Mouse (Mus musculus): Measurements from ENCODE around the gene Notch4. TPM values are rescaled to one million over a fixed set of nuclear protein-coding genes. Genes with fewer than 3 reads are reported as not detected.

Notch4 gene
- polyA plus RNA-seq (2014; fragmentation: Illumina TruSeq; extraction: RNeasy Lipid Tissue Mini Kit (QIAGEN cat#74804); ENCODE audit: low read depth, low replicate concordance) = 0.76 TPM

DNA sequence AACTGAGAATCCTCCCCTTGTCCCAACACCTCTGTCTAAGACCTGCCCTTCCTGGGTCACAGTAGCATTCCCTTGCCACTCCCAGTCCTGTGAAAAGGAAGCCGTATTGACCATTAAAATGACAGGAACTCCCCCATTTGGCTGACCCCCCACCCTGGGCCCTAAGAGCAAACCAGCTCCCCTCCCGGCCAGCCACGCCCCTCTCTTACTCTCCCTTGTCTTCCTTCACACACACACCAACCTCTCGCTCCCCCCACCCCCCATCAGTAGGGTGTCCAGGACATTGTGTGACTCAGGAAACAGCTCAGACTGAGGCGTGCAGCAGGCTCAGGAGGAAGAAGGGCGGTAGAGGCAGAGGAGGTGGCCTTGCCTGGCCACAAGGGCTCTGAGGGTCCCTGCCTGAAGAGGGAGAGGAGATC is at the start of gene Notch4:
TSS of gene Notch4 (plus strand) at position 266 of the 419 bp plus-strand sequence.

GRCm38 (mm10) chr17:34517252-34517651 is 46.8 kb upstream of the Notch4 start, which contains the start of gene Btnl6:
Gene Btnl6 (minus strand): TSS chr17:34517352.

GRCm38 (mm10) chr17:34589681-34590101 is 25.6 kb downstream of the Notch4 start, which contains the start of gene Gpsm3:
Gene Gpsm3 (plus strand): TSS chr17:34589806.

DNA sequence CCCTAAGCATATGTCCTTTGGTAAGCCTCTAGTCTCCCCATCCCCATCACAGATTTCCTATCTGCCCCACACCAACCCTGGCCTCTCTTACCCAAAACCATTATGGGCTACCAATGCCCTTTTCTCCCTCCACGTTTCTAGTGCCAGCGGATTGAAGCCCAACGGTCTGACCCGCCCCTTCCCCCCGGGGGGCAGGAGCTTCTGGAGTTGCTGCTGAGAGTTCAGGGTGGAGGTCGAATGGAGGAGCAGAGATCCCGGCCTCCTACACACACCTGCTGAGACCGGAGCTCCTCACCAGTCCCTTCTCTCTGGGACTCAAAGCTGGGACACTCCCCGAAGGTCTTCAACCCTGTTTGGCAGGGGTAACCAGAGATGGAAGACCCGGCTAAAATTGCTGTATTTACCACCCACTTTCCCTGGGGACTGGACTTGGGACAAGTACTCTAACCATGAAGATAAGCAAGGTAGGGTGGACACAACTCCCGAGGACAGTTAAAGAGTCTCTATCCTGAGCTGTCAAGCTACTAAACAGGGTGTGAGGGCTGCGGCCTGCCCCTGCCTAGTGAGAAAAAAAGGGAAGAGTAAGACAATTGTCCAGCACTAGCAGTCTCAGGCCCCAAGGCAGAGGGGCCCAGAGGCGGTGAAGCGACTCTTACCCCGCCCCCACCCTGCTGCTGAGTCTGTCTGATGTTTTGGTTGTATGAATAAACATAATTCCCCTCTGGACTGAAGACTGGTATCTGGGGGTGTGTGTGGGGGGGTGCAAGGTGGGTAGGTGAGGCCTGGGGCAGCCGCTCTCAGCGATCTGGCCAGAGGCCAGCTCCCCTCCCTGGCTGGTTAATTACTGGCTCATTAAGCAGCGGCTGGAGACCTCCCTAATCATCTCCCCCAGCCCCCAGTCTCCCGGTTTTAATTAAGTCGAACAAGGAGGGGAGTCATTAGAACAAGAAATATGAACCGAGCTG is 27.2 kb downstream of the Notch4 start, which contains the start of gene Pbx2:
TSS of gene Pbx2 (plus strand) at position 238 of the 965 bp plus-strand sequence.

DNA sequence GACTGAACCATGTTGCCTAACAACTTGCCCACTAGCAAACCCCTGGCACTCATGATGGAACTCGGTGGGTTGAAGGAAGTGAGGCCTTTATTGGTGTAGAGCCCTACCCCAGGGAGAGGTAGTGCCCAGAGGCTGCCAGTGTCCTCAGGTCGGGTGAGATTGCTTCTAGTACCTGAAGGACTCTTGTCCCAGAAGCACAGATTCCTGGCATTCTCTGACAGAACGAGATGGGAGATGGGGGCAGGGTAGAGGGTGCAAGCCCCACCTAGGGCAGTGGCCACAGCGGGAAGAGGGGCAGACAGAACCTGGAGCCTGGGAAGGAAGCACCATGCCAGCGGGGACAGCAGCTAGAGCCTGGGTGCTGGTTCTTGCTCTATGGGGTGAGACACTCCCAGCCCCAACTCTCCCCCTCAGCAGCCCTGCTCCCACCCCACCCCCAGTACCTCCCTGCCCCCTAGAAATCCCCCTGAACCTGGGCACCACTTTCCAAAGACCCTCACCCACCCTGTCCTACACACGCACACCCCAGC is 33.6 kb downstream of the Notch4 start, which contains the start of gene Ager:
TSS of gene Ager (plus strand) at position 297 of the 530 bp plus-strand sequence.

GRCm38 (mm10) chr17:34603375-34604060 is 39.5 kb downstream of the Notch4 start, which contains the start of gene Rnf5:
Gene Rnf5 (minus strand): TSS chr17:34603690.

GRCm38 (mm10) chr17:34604061-34604508 is 40.0 kb downstream of the Notch4 start, which contains the start of gene Agpat1:
Gene Agpat1 (plus strand): TSS chr17:34604262.

GRCm38 (mm10) chr17:34615871-34616270 is 51.8 kb downstream of the Notch4 start, which contains the start of gene Egfl8:
Gene Egfl8 (minus strand): TSS chr17:34615971.

GRCm38 (mm10) chr17:34627943-34628643 is 64.0 kb downstream of the Notch4 start, which contains the start of gene Ppt2:
Gene Ppt2 (minus strand): TSS chr17:34628510.

GRCm38 (mm10) chr17:34629221-34629751 is 65.2 kb downstream of the Notch4 start, which contains the start of gene Prrt1:
Gene Prrt1 (plus strand): TSS chr17:34629533.

Other genes with a start within 250 kb of the Notch4 start
- gene H2-Eb2, start 238.6 kb upstream of the Notch4 start, polyA plus RNA-seq (2014; fragmentation: Illumina TruSeq; extraction: RNeasy Lipid Tissue Mini Kit (QIAGEN cat#74804); ENCODE audit: low read depth, low replicate concordance) = 5.7 TPM
- 1.0 TPM for gene Btnl2, start 209.4 kb upstream of the Notch4 start, polyA plus RNA-seq (2014; fragmentation: Illumina TruSeq; extraction: RNeasy Lipid Tissue Mini Kit (QIAGEN cat#74804); ENCODE audit: low read depth, low replicate concordance)
- gene Btnl1, start 187.1 kb upstream of the Notch4 start, polyA plus RNA-seq (2014; fragmentation: Illumina TruSeq; extraction: RNeasy Lipid Tissue Mini Kit (QIAGEN cat#74804); ENCODE audit: low read depth, low replicate concordance) = 27.9 TPM
- 2.1 TPM for gene BC051142, start 165.4 kb upstream of the Notch4 start, polyA plus RNA-seq (2014; fragmentation: Illumina TruSeq; extraction: RNeasy Lipid Tissue Mini Kit (QIAGEN cat#74804); ENCODE audit: low read depth, low replicate concordance)
- 33.2 TPM for gene Btnl4, start 87.0 kb upstream of the Notch4 start, polyA plus RNA-seq (2014; fragmentation: Illumina TruSeq; extraction: RNeasy Lipid Tissue Mini Kit (QIAGEN cat#74804); ENCODE audit: low read depth, low replicate concordance)
- gene Btnl6, start 46.9 kb upstream of the Notch4 start, polyA plus RNA-seq (2014; fragmentation: Illumina TruSeq; extraction: RNeasy Lipid Tissue Mini Kit (QIAGEN cat#74804); ENCODE audit: low read depth, low replicate concordance) = 80.8 TPM
- 1.6 TPM for gene Gpsm3, start 25.5 kb downstream of the Notch4 start, polyA plus RNA-seq (2014; fragmentation: Illumina TruSeq; extraction: RNeasy Lipid Tissue Mini Kit (QIAGEN cat#74804); ENCODE audit: low read depth, low replicate concordance)
- gene Pbx2, start 27.0 kb downstream of the Notch4 start, polyA plus RNA-seq (2014; fragmentation: Illumina TruSeq; extraction: RNeasy Lipid Tissue Mini Kit (QIAGEN cat#74804); ENCODE audit: low read depth, low replicate concordance) = 21.6 TPM
- gene Ager, start 33.6 kb downstream of the Notch4 start, polyA plus RNA-seq (2014; fragmentation: Illumina TruSeq; extraction: RNeasy Lipid Tissue Mini Kit (QIAGEN cat#74804); ENCODE audit: low read depth, low replicate concordance) = not detected
- 50.6 TPM for gene Rnf5, start 39.4 kb downstream of the Notch4 start, polyA plus RNA-seq (2014; fragmentation: Illumina TruSeq; extraction: RNeasy Lipid Tissue Mini Kit (QIAGEN cat#74804); ENCODE audit: low read depth, low replicate concordance)
- gene Agpat1, start 40.0 kb downstream of the Notch4 start, polyA plus RNA-seq (2014; fragmentation: Illumina TruSeq; extraction: RNeasy Lipid Tissue Mini Kit (QIAGEN cat#74804); ENCODE audit: low read depth, low replicate concordance) = 4.8 TPM
- not detected for gene Egfl8, start 51.7 kb downstream of the Notch4 start, polyA plus RNA-seq (2014; fragmentation: Illumina TruSeq; extraction: RNeasy Lipid Tissue Mini Kit (QIAGEN cat#74804); ENCODE audit: low read depth, low replicate concordance)
- 4.5 TPM for gene Ppt2, start 64.2 kb downstream of the Notch4 start, polyA plus RNA-seq (2014; fragmentation: Illumina TruSeq; extraction: RNeasy Lipid Tissue Mini Kit (QIAGEN cat#74804); ENCODE audit: low read depth, low replicate concordance)
- gene Prrt1, start 65.3 kb downstream of the Notch4 start, polyA plus RNA-seq (2014; fragmentation: Illumina TruSeq; extraction: RNeasy Lipid Tissue Mini Kit (QIAGEN cat#74804); ENCODE audit: low read depth, low replicate concordance) = 1.1 TPM
- gene Fkbpl, start 80.5 kb downstream of the Notch4 start, polyA plus RNA-seq (2014; fragmentation: Illumina TruSeq; extraction: RNeasy Lipid Tissue Mini Kit (QIAGEN cat#74804); ENCODE audit: low read depth, low replicate concordance) = 4.4 TPM
- 2.8 TPM for gene Atf6b, start 82.9 kb downstream of the Notch4 start, polyA plus RNA-seq (2014; fragmentation: Illumina TruSeq; extraction: RNeasy Lipid Tissue Mini Kit (QIAGEN cat#74804); ENCODE audit: low read depth, low replicate concordance)
- gene Tnxb, start 106.3 kb downstream of the Notch4 start, polyA plus RNA-seq (2014; fragmentation: Illumina TruSeq; extraction: RNeasy Lipid Tissue Mini Kit (QIAGEN cat#74804); ENCODE audit: low read depth, low replicate concordance) = 0.16 TPM
- gene C4b, start 179.6 kb downstream of the Notch4 start, polyA plus RNA-seq (2014; fragmentation: Illumina TruSeq; extraction: RNeasy Lipid Tissue Mini Kit (QIAGEN cat#74804); ENCODE audit: low read depth, low replicate concordance) = 1.8 TPM
- gene Cyp21a1, start 240.3 kb downstream of the Notch4 start, polyA plus RNA-seq (2014; fragmentation: Illumina TruSeq; extraction: RNeasy Lipid Tissue Mini Kit (QIAGEN cat#74804); ENCODE audit: low read depth, low replicate concordance) = not detected